Mouse (Mus musculus): ENCODE data around the gene Kctd19. TPM values are rescaled to one million over a fixed set of nuclear protein-coding genes. Genes with fewer than 3 reads are reported as not detected.

The Kctd19 gene
- total RNA-seq, 1 experiment from 2014 or later = not detected

- no peak for ATAC-seq (replicated peaks; ENCODE audit: insufficient number of reproducible peaks, low FRiP score, low TSS enrichment, poor library complexity, severe bottlenecking)
Measured at GRCm38 (mm10) chr8:105431743-105432515, 18.6 kb upstream of the Kctd19 start.

- no peak for ATAC-seq (replicated peaks; ENCODE audit: insufficient number of reproducible peaks, low FRiP score, low TSS enrichment, poor library complexity, severe bottlenecking)
Measured at GRCm38 (mm10) chr8:105426878-105427277, 13.6 kb upstream of the Kctd19 start.

GRCm38 (mm10) chr8:105422006-105422405, 8.7 kb upstream of the Kctd19 start:
- ATAC-seq (replicated peaks; ENCODE audit: insufficient number of reproducible peaks, low FRiP score, low TSS enrichment, poor library complexity, severe bottlenecking) = no peak

GRCm38 (mm10) chr8:105419800-105420199, 6.5 kb upstream of the Kctd19 start:
- ATAC-seq (replicated peaks; ENCODE audit: insufficient number of reproducible peaks, low FRiP score, low TSS enrichment, poor library complexity, severe bottlenecking) = no peak

- no peak for ATAC-seq (replicated peaks; ENCODE audit: insufficient number of reproducible peaks, low FRiP score, low TSS enrichment, poor library complexity, severe bottlenecking)
Measured at GRCm38 (mm10) chr8:105418992-105419391, 5.7 kb upstream of the Kctd19 start.

- ATAC-seq (replicated peaks; ENCODE audit: insufficient number of reproducible peaks, low FRiP score, low TSS enrichment, poor library complexity, severe bottlenecking) = no peak
Measured at GRCm38 (mm10) chr8:105409947-105410346, 3.4 kb downstream of the Kctd19 start.

- no peak for ATAC-seq (replicated peaks; ENCODE audit: insufficient number of reproducible peaks, low FRiP score, low TSS enrichment, poor library complexity, severe bottlenecking)
Measured at GRCm38 (mm10) chr8:105408331-105408730, 5.0 kb downstream of the Kctd19 start.

- ATAC-seq (replicated peaks; ENCODE audit: insufficient number of reproducible peaks, low FRiP score, low TSS enrichment, poor library complexity, severe bottlenecking) = no peak
Measured at GRCm38 (mm10) chr8:105406416-105406815, 6.9 kb downstream of the Kctd19 start.

- no peak for ATAC-seq (replicated peaks; ENCODE audit: insufficient number of reproducible peaks, low FRiP score, low TSS enrichment, poor library complexity, severe bottlenecking)
Measured at GRCm38 (mm10) chr8:105404496-105404895, 8.8 kb downstream of the Kctd19 start.

GRCm38 (mm10) chr8:105403467-105403866, 9.8 kb downstream of the Kctd19 start:
- no peak for ATAC-seq (replicated peaks; ENCODE audit: insufficient number of reproducible peaks, low FRiP score, low TSS enrichment, poor library complexity, severe bottlenecking)

- no peak for ATAC-seq (replicated peaks; ENCODE audit: insufficient number of reproducible peaks, low FRiP score, low TSS enrichment, poor library complexity, severe bottlenecking)
Measured at GRCm38 (mm10) chr8:105400016-105400415, 13.3 kb downstream of the Kctd19 start.

GRCm38 (mm10) chr8:105397747-105398146, 15.6 kb downstream of the Kctd19 start:
- 0 out of 2 replicates have a peak, but pooled peaks have one; percentile 46 for ATAC-seq (replicated peaks; ENCODE audit: insufficient number of reproducible peaks, low FRiP score, low TSS enrichment, poor library complexity, severe bottlenecking)

- no peak for ATAC-seq (replicated peaks; ENCODE audit: insufficient number of reproducible peaks, low FRiP score, low TSS enrichment, poor library complexity, severe bottlenecking)
Measured at GRCm38 (mm10) chr8:105393915-105394314, 19.4 kb downstream of the Kctd19 start.

GRCm38 (mm10) chr8:105393089-105393787, 20.1 kb downstream of the Kctd19 start:
- no peak for ATAC-seq (replicated peaks; ENCODE audit: insufficient number of reproducible peaks, low FRiP score, low TSS enrichment, poor library complexity, severe bottlenecking)

GRCm38 (mm10) chr8:105389096-105389495, 24.2 kb downstream of the Kctd19 start:
- no peak for ATAC-seq (replicated peaks; ENCODE audit: insufficient number of reproducible peaks, low FRiP score, low TSS enrichment, poor library complexity, severe bottlenecking)

- ATAC-seq (replicated peaks; ENCODE audit: insufficient number of reproducible peaks, low FRiP score, low TSS enrichment, poor library complexity, severe bottlenecking) = no peak
Measured at GRCm38 (mm10) chr8:105387151-105387550, 26.2 kb downstream of the Kctd19 start.

- ATAC-seq (replicated peaks; ENCODE audit: insufficient number of reproducible peaks, low FRiP score, low TSS enrichment, poor library complexity, severe bottlenecking) = no peak
Measured at GRCm38 (mm10) chr8:105384070-105384469, 29.2 kb downstream of the Kctd19 start.

- no peak for ATAC-seq (replicated peaks; ENCODE audit: insufficient number of reproducible peaks, low FRiP score, low TSS enrichment, poor library complexity, severe bottlenecking)
Measured at GRCm38 (mm10) chr8:105380308-105380707, 33.0 kb downstream of the Kctd19 start.

- no peak for ATAC-seq (replicated peaks; ENCODE audit: insufficient number of reproducible peaks, low FRiP score, low TSS enrichment, poor library complexity, severe bottlenecking)
Measured at GRCm38 (mm10) chr8:105378673-105379072, 34.6 kb downstream of the Kctd19 start.

GRCm38 (mm10) chr8:105374513-105374966, 38.8 kb downstream of the Kctd19 start:
- ATAC-seq (replicated peaks; ENCODE audit: insufficient number of reproducible peaks, low FRiP score, low TSS enrichment, poor library complexity, severe bottlenecking) = 0 out of 2 replicates have a peak, but pooled peaks have one; percentile 36

Measured in monocyte, adult 5-6 weeks (primary cell).